Mouse (Mus musculus): ENCODE measurements around the gene Hpgd. TPM values are rescaled to one million over a fixed set of nuclear protein-coding genes. Genes with fewer than 3 reads are reported as not detected.

Hpgd gene
- polyA plus RNA-seq, 1 experiment from 2014 or later = 4.1 TPM

GRCm38 (mm10) chr8:56278545-56279063 is 15.8 kb upstream of the Hpgd start:
- Histone ChIP-seq H3K9me3 (replicated peaks; ENCODE audit: control insufficient read depth, low read length, poor library complexity, severe bottlenecking) (no peaks in the 10 kb centered on the region), H3K27ac (ENCODE audit: low read length) (no peak overlapping the region), H3K4me1 (ENCODE audit: control insufficient read depth, insufficient read depth, low read length) (no peaks in the 10 kb centered on the region), H3K9ac (ENCODE audit: low read depth, low read length) (no peak overlapping the region), H3K4me2 (ENCODE audit: low read length) (no peak overlapping the region), H3K4me3 (ENCODE audit: low read depth, low read length) (no peak overlapping the region), H3K36me3 (ENCODE audit: control insufficient read depth, insufficient read depth, low read length) (no peaks in the 10 kb centered on the region), H3K27me3 (ENCODE audit: control insufficient read depth, insufficient read depth, low read depth, low read length) (no peaks in the 10 kb centered on the region)
- 59% methylated on average over 2 of the region's 2 CpGs for WGBS
- ATAC-seq = no peak

GRCm38 (mm10) chr8:56283936-56284335 is 10.4 kb upstream of the Hpgd start:
- Histone ChIP-seq H3K4me2 (ENCODE audit: low read length) (no peak overlapping the region), H3K4me1 (ENCODE audit: control insufficient read depth, insufficient read depth, low read length) (no peaks in the 10 kb centered on the region), H3K4me3 (ENCODE audit: low read depth, low read length) (no peak overlapping the region), H3K9ac (ENCODE audit: low read depth, low read length) (no peak overlapping the region), H3K27ac (ENCODE audit: low read length) (no peak overlapping the region), H3K36me3 (ENCODE audit: control insufficient read depth, insufficient read depth, low read length) (no peaks in the 10 kb centered on the region), H3K9me3 (replicated peaks; ENCODE audit: control insufficient read depth, low read length, poor library complexity, severe bottlenecking) (no peaks in the 10 kb centered on the region), H3K27me3 (ENCODE audit: control insufficient read depth, insufficient read depth, low read depth, low read length) (no peaks in the 10 kb centered on the region)
- no peak for ATAC-seq
- 86% methylated on average over 1 of the region's 1 CpGs for WGBS

- WGBS = 47% methylated on average over 3 of the region's 3 CpGs
- Histone ChIP-seq H3K4me3 (ENCODE audit: low read depth, low read length) (no peak overlapping the region), H3K27ac (ENCODE audit: low read length) (no peak overlapping the region), H3K27me3 (ENCODE audit: control insufficient read depth, insufficient read depth, low read depth, low read length) (no peaks in the 10 kb centered on the region), H3K9me3 (replicated peaks; ENCODE audit: control insufficient read depth, low read length, poor library complexity, severe bottlenecking) (no peaks in the 10 kb centered on the region), H3K4me1 (ENCODE audit: control insufficient read depth, insufficient read depth, low read length) (no peaks in the 10 kb centered on the region), H3K9ac (ENCODE audit: low read depth, low read length) (no peak overlapping the region), H3K36me3 (ENCODE audit: control insufficient read depth, insufficient read depth, low read length) (no peaks in the 10 kb centered on the region), H3K4me2 (ENCODE audit: low read length) (no peak overlapping the region)
- ATAC-seq = no peak
Measured at GRCm38 (mm10) chr8:56284957-56285356, 9.4 kb upstream of the Hpgd start.

- no peak for ATAC-seq
- H3K9me3 ChIP-seq (replicated peaks; ENCODE audit: control insufficient read depth, low read length, poor library complexity, severe bottlenecking) = no peaks in the 10 kb centered on the region
- no peaks in the 10 kb centered on the region for H3K27me3 ChIP-seq (ENCODE audit: control insufficient read depth, insufficient read depth, low read depth, low read length)
- H3K36me3 ChIP-seq (ENCODE audit: control insufficient read depth, insufficient read depth, low read length) = no peaks in the 10 kb centered on the region
- no peak overlapping the region for H3K27ac ChIP-seq (ENCODE audit: low read length)
- no peak overlapping the region for H3K4me3 ChIP-seq (ENCODE audit: low read depth, low read length)
- no peaks in the 10 kb centered on the region for H3K4me1 ChIP-seq (ENCODE audit: control insufficient read depth, insufficient read depth, low read length)
- 84% methylated on average over 2 of the region's 2 CpGs for WGBS
- no peak overlapping the region for H3K4me2 ChIP-seq (ENCODE audit: low read length)
- H3K9ac ChIP-seq (ENCODE audit: low read depth, low read length) = no peak overlapping the region
Measured at GRCm38 (mm10) chr8:56286717-56287116, 7.7 kb upstream of the Hpgd start.

GRCm38 (mm10) chr8:56287370-56288072 is 6.9 kb upstream of the Hpgd start:
- 85% methylated on average over 7 of the region's 7 CpGs for WGBS

GRCm38 (mm10) chr8:56292318-56292717 is 2.1 kb upstream of the Hpgd start:
- H3K4me3 ChIP-seq (ENCODE audit: low read depth, low read length) = no peak overlapping the region
- H3K9ac ChIP-seq (ENCODE audit: low read depth, low read length) = no peak overlapping the region
- H3K27ac ChIP-seq (ENCODE audit: low read length) = no peak overlapping the region
- no peak overlapping the region for H3K4me2 ChIP-seq (ENCODE audit: low read length)
- 97% methylated on average over 7 of the region's 7 CpGs for WGBS
- no peaks in the 10 kb centered on the region for H3K9me3 ChIP-seq (replicated peaks; ENCODE audit: control insufficient read depth, low read length, poor library complexity, severe bottlenecking)
- H3K27me3 ChIP-seq (ENCODE audit: control insufficient read depth, insufficient read depth, low read depth, low read length) = no peaks in the 10 kb centered on the region
- peaks cover 10% of the 10 kb centered on the region; the same call in 1 of the 2 replicates for H3K4me1 ChIP-seq (ENCODE audit: control insufficient read depth, insufficient read depth, low read length)
- no peaks in the 10 kb centered on the region for H3K36me3 ChIP-seq (ENCODE audit: control insufficient read depth, insufficient read depth, low read length)
- no peak for ATAC-seq

More at GRCm38 (mm10) chr8:56287370-56288072, 6.9 kb upstream of the Hpgd start:
- no peak overlapping the region for H3K9ac ChIP-seq (ENCODE audit: low read depth, low read length)
- no peak overlapping the region for H3K4me2 ChIP-seq (ENCODE audit: low read length)
- no peaks in the 10 kb centered on the region for H3K36me3 ChIP-seq (ENCODE audit: control insufficient read depth, insufficient read depth, low read length)
- no peak overlapping the region for H3K27ac ChIP-seq (ENCODE audit: low read length)
- no peaks in the 10 kb centered on the region for H3K27me3 ChIP-seq (ENCODE audit: control insufficient read depth, insufficient read depth, low read depth, low read length)
- ATAC-seq = no peak
- no peaks in the 10 kb centered on the region for H3K9me3 ChIP-seq (replicated peaks; ENCODE audit: control insufficient read depth, low read length, poor library complexity, severe bottlenecking)
- H3K4me1 ChIP-seq (ENCODE audit: control insufficient read depth, insufficient read depth, low read length) = no peaks in the 10 kb centered on the region
- H3K4me3 ChIP-seq (ENCODE audit: low read depth, low read length) = no peak overlapping the region

GRCm38 (mm10) chr8:56293480-56293879 is 905 bp upstream of the Hpgd start:
- H3K4me3 ChIP-seq (ENCODE audit: low read depth, low read length) = no peak overlapping the region
- H3K4me1 ChIP-seq (ENCODE audit: control insufficient read depth, insufficient read depth, low read length) = peaks cover 10% of the 10 kb centered on the region; the same call in 1 of the 2 replicates
- no peaks in the 10 kb centered on the region for H3K36me3 ChIP-seq (ENCODE audit: control insufficient read depth, insufficient read depth, low read length)
- no peaks in the 10 kb centered on the region for H3K27me3 ChIP-seq (ENCODE audit: control insufficient read depth, insufficient read depth, low read depth, low read length)
- H3K4me2 ChIP-seq (ENCODE audit: low read length) = peak overlapping the region; percentile 10; the same call in 1 of the 2 replicates
- no peaks in the 10 kb centered on the region for H3K9me3 ChIP-seq (replicated peaks; ENCODE audit: control insufficient read depth, low read length, poor library complexity, severe bottlenecking)
- H3K27ac ChIP-seq (ENCODE audit: low read length) = no peak overlapping the region
- no peak overlapping the region for H3K9ac ChIP-seq (ENCODE audit: low read depth, low read length)
- WGBS = under 1% methylated on average over 8 of the region's 8 CpGs
- ATAC-seq = peak; percentile 34; the same call in 1 of the 2 replicates

GRCm38 (mm10) chr8:56294886-56295555 is 636 bp downstream of the Hpgd start:
- Histone ChIP-seq H3K9ac (ENCODE audit: low read depth, low read length) (peak overlapping the region; percentile 69; the same call in 1 of the 2 replicates), H3K27ac (ENCODE audit: low read length) (no peak overlapping the region), H3K4me2 (ENCODE audit: low read length) (peak overlapping the region; percentile 88), H3K36me3 (ENCODE audit: control insufficient read depth, insufficient read depth, low read length) (no peaks in the 10 kb centered on the region), H3K9me3 (replicated peaks; ENCODE audit: control insufficient read depth, low read length, poor library complexity, severe bottlenecking) (no peaks in the 10 kb centered on the region), H3K27me3 (ENCODE audit: control insufficient read depth, insufficient read depth, low read depth, low read length) (no peaks in the 10 kb centered on the region), H3K4me3 (ENCODE audit: low read depth, low read length) (peak overlapping the region; percentile 63), H3K4me1 (ENCODE audit: control insufficient read depth, insufficient read depth, low read length) (peaks cover 10% of the 10 kb centered on the region; the same call in 1 of the 2 replicates)
- 15% methylated on average over 14 of the region's 14 CpGs for WGBS
- no peak for ATAC-seq

GRCm38 (mm10) chr8:56299421-56299820 is 5.0 kb downstream of the Hpgd start:
- H3K4me1 ChIP-seq (ENCODE audit: control insufficient read depth, insufficient read depth, low read length) = peaks cover 8% of the 10 kb centered on the region; the same call in 1 of the 2 replicates
- no peak overlapping the region for H3K27ac ChIP-seq (ENCODE audit: low read length)
- H3K9me3 ChIP-seq (replicated peaks; ENCODE audit: control insufficient read depth, low read length, poor library complexity, severe bottlenecking) = no peaks in the 10 kb centered on the region
- H3K4me2 ChIP-seq (ENCODE audit: low read length) = no peak overlapping the region
- no peaks in the 10 kb centered on the region for H3K27me3 ChIP-seq (ENCODE audit: control insufficient read depth, insufficient read depth, low read depth, low read length)
- no peak overlapping the region for H3K4me3 ChIP-seq (ENCODE audit: low read depth, low read length)
- H3K9ac ChIP-seq (ENCODE audit: low read depth, low read length) = no peak overlapping the region
- H3K36me3 ChIP-seq (ENCODE audit: control insufficient read depth, insufficient read depth, low read length) = no peaks in the 10 kb centered on the region
- no peak for ATAC-seq
- WGBS = 78% methylated on average over 5 of the region's 5 CpGs

Measured in midbrain, embryonic 16.5 days (tissue).